Mouse (Mus musculus): Measurements from ENCODE around the gene Cdkn1a.
"Not testable (repeated sequence)": the region's sequence is repeated elsewhere in the genome, so short reads cannot be mapped to it uniquely, and the experiment has no call there.

The Cdkn1a gene

GRCm38 (mm10) chr17:29056207-29056606 lies 34.6 kb upstream of the Cdkn1a start:
- in situ Hi-C loops (cut with MboI; ENCODE audit: low pct_unique_long_range_greater_than_20kb in 1 of 2, low sequenced_read_pairs in 2 of 2, unreplicated experiment in 1 of 2), result no loop called here

GRCm38 (mm10) chr17:29056699-29057151 lies 34.1 kb upstream of the Cdkn1a start:
- in situ Hi-C loops (cut with MboI; ENCODE audit: low pct_unique_long_range_greater_than_20kb in 1 of 2, low sequenced_read_pairs in 2 of 2, unreplicated experiment in 1 of 2), result no loop called here

- in situ Hi-C loops (cut with MboI; ENCODE audit: low pct_unique_long_range_greater_than_20kb in 1 of 2, low sequenced_read_pairs in 2 of 2, unreplicated experiment in 1 of 2), result no loop called here
These were observed 33.4 kb upstream of the Cdkn1a start for GRCm38 (mm10) chr17:29057361-29057890.

GRCm38 (mm10) chr17:29057961-29058360 lies 32.8 kb upstream of the Cdkn1a start:
- in situ Hi-C loops (cut with MboI; ENCODE audit: low pct_unique_long_range_greater_than_20kb in 1 of 2, low sequenced_read_pairs in 2 of 2, unreplicated experiment in 1 of 2), result no loop called here

- in situ Hi-C loops (cut with MboI; ENCODE audit: low pct_unique_long_range_greater_than_20kb in 1 of 2, low sequenced_read_pairs in 2 of 2, unreplicated experiment in 1 of 2), result no loop called here
These were observed 32.3 kb upstream of the Cdkn1a start for GRCm38 (mm10) chr17:29058487-29058886.

GRCm38 (mm10) chr17:29059581-29059980 lies 31.2 kb upstream of the Cdkn1a start:
- in situ Hi-C loops (cut with MboI; ENCODE audit: low pct_unique_long_range_greater_than_20kb in 1 of 2, low sequenced_read_pairs in 2 of 2, unreplicated experiment in 1 of 2), result no loop called here

GRCm38 (mm10) chr17:29060946-29061345 lies 29.8 kb upstream of the Cdkn1a start:
- in situ Hi-C loops (cut with MboI; ENCODE audit: low pct_unique_long_range_greater_than_20kb in 1 of 2, low sequenced_read_pairs in 2 of 2, unreplicated experiment in 1 of 2), result no loop called here

- in situ Hi-C loops (cut with MboI; ENCODE audit: low pct_unique_long_range_greater_than_20kb in 1 of 2, low sequenced_read_pairs in 2 of 2, unreplicated experiment in 1 of 2), result no loop called here
These were observed 28.4 kb upstream of the Cdkn1a start for GRCm38 (mm10) chr17:29062119-29063035.

GRCm38 (mm10) chr17:29063121-29063987 lies 27.4 kb upstream of the Cdkn1a start:
- in situ Hi-C loops (cut with MboI; ENCODE audit: low pct_unique_long_range_greater_than_20kb in 1 of 2, low sequenced_read_pairs in 2 of 2, unreplicated experiment in 1 of 2), result no loop called here

- in situ Hi-C loops (cut with MboI; ENCODE audit: low pct_unique_long_range_greater_than_20kb in 1 of 2, low sequenced_read_pairs in 2 of 2, unreplicated experiment in 1 of 2), result no loop called here
These were observed 26.8 kb upstream of the Cdkn1a start for GRCm38 (mm10) chr17:29063988-29064285.

GRCm38 (mm10) chr17:29065245-29065940 lies 25.4 kb upstream of the Cdkn1a start:
- in situ Hi-C loops (cut with MboI; ENCODE audit: low pct_unique_long_range_greater_than_20kb in 1 of 2, low sequenced_read_pairs in 2 of 2, unreplicated experiment in 1 of 2), result no loop called here

- in situ Hi-C loops (cut with MboI; ENCODE audit: low pct_unique_long_range_greater_than_20kb in 1 of 2, low sequenced_read_pairs in 2 of 2, unreplicated experiment in 1 of 2), result no loop called here
These were observed 24.8 kb upstream of the Cdkn1a start for GRCm38 (mm10) chr17:29065971-29066370.

GRCm38 (mm10) chr17:29067416-29067815 lies 23.4 kb upstream of the Cdkn1a start:
- in situ Hi-C loops (cut with MboI; ENCODE audit: low pct_unique_long_range_greater_than_20kb in 1 of 2, low sequenced_read_pairs in 2 of 2, unreplicated experiment in 1 of 2), result not testable (repeated sequence)

GRCm38 (mm10) chr17:29067847-29068246 lies 22.9 kb upstream of the Cdkn1a start:
- in situ Hi-C loops (cut with MboI; ENCODE audit: low pct_unique_long_range_greater_than_20kb in 1 of 2, low sequenced_read_pairs in 2 of 2, unreplicated experiment in 1 of 2), result no loop called here

GRCm38 (mm10) chr17:29069063-29069462 lies 21.7 kb upstream of the Cdkn1a start:
- in situ Hi-C loops (cut with MboI; ENCODE audit: low pct_unique_long_range_greater_than_20kb in 1 of 2, low sequenced_read_pairs in 2 of 2, unreplicated experiment in 1 of 2), result no loop called here

- in situ Hi-C loops (cut with MboI; ENCODE audit: low pct_unique_long_range_greater_than_20kb in 1 of 2, low sequenced_read_pairs in 2 of 2, unreplicated experiment in 1 of 2), result no loop called here
These were observed 19.0 kb upstream of the Cdkn1a start for GRCm38 (mm10) chr17:29071820-29072219.

- in situ Hi-C loops (cut with MboI; ENCODE audit: low pct_unique_long_range_greater_than_20kb in 1 of 2, low sequenced_read_pairs in 2 of 2, unreplicated experiment in 1 of 2), result no loop called here
These were observed 18.0 kb upstream of the Cdkn1a start for GRCm38 (mm10) chr17:29072701-29073307.

- in situ Hi-C loops (cut with MboI; ENCODE audit: low pct_unique_long_range_greater_than_20kb in 1 of 2, low sequenced_read_pairs in 2 of 2, unreplicated experiment in 1 of 2), result no loop called here
These were observed 17.5 kb upstream of the Cdkn1a start for GRCm38 (mm10) chr17:29073313-29073712.
